Mouse (Mus musculus) thymus, adult 18-20 months (tissue): ENCODE results near the gene Manbal.
A peak's percentile ranks its signal among the peaks of the same experiment; 100 is the strongest.

ENCODE experiments used
- DNase-seq, 2 experiments: peaks; one replicate each; pipeline ENCODE4 v3.0.0; 2022; ENCODE audit warnings: mixed read lengths in 2 of 2

The Manbal gene

GRCm38 (mm10) chr2:157367184-157367893 is at the start of gene Manbal:
Manbal (plus strand) TSS chr2:157367594.
- DNase-seq, result peak; percentile 91 to 92

DNA sequence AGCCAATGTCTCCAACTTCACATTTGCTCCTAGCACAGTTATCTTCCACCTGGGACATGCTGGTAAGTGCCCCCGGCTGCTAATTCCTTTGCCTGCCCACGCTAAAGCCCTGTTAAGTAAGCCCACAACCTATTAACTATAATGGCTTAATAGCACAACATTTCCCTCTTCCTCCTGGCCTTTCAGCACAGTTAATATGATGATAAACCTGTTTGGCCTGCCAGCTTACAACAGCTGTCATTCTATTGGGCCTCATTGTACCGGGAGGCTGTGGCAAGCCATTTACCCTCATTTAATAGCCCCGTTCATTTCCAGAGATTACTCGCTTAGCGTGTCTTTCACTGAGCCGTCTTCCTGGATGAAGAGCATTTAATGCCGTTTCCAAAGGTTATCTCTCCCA is 47.3 kb upstream of the Manbal start:
- no peak for DNase-seq

- no peak for DNase-seq
Measured at GRCm38 (mm10) chr2:157320886-157321285, 46.5 kb upstream of the Manbal start.

GRCm38 (mm10) chr2:157322029-157322766 is 45.2 kb upstream of the Manbal start:
- no peak for DNase-seq

DNA sequence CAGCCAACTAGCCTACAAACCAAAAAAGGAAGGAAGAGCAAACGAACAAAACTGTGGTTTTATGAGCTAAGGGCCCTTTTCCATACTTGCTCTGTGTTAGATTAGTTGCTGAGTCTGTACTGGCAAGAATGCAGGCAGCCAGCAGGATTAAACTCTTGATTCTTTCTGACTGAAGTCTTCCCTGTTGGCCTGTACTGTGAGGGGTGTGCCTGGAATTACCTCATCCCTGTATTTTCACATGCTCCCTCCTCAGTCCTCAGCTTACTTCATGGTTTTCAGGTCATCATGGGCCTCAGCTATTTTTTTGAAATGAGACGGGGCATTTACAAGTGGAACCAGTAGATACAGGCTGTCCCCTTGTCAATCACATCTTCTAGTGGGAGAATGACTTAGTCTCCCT is 42.2 kb upstream of the Manbal start:
- DNase-seq, result no peak

GRCm38 (mm10) chr2:157328106-157328505 is 39.3 kb upstream of the Manbal start:
- no peak for DNase-seq

DNA sequence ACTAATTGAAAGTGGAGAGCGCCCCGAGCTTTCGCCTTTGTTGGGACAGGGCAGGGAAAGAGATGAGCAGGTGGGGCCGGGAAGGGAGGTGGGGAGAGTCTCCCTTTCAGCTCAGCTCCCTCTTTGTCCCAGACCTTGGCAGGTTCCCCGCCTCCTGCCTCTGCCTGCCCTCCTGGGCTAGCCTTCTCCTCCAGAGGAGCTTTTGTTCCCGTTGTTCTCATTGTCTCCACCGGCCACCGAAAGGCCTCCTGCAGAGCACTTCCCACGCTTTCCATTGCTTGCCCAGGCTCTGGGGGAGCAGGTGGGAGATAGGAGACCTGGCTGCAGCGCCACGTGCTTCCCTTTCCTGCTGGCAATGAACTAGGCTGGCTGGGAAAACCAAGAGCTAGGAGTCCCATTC is 38.8 kb upstream of the Manbal start:
- DNase-seq, result no peak

GRCm38 (mm10) chr2:157332059-157332458 is 35.3 kb upstream of the Manbal start:
- no peak for DNase-seq

DNA sequence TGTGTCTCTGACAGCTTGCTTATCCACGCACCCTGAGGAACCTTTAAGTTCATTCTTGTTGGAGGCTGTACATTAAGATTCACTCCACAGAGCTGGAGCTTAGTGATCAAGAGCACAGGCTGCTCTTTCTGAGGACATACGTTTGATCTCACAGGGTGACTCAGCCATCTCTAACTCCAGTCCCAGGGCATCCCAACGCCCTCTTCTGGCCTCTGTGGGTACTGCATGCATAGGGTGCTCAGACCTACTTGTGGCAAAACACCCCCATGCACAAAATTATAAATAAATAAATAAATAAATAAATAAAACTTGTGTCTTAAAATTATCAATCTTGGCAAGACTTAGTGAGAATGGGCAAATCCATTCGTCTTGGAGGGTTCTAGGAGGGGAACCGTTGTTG is 28.7 kb upstream of the Manbal start:
- DNase-seq, result peak in 1 of 2 experiments; percentile 12

DNA sequence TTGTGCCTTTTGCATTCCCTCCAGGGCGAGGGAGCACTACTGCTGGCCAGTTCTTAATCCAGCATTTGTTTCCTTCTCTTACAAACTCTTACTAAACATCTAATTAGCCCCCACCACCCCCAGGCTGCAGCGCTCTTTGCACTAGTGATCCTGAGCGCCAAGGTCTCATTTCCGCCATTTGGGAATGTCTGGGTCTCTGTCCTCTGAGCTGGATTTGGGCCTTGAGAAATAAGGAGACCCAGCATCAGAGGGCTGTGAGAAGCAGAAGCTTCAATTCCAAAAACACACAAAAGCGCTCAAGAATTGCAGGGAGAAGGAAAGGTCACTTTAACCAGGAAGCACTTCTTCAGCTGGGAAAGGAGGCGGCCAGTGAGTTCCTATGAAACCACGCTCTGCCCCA is 27.9 kb upstream of the Manbal start:
- DNase-seq, result no peak

DNA sequence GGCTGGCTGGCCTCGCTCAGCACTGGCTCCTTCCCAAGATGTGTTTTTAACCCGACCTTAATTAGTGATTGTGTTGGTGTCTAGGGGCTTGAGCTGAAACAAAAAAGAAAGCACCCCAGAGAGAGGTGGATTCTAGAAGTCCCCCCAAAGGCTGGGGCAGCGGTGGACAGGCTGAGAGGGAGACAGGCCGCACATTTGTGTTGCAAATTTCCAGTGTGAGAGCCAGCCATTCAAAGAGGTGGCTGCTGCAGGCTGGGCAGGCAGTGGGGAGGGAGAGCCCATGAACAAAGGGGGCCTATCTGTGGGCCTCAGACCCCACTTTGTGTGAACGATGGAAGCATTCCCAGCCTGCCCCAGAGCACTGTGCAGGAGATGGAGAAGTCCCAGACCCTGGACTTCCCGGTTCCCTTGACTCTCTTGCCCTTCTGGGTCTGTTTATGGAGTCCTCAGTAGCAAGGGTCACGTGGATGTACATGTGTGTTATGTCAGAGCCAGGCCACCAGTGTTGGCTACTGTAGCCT is 27.1 kb upstream of the Manbal start:
- DNase-seq, result no peak

- DNase-seq, result peak; percentile 10 to 26
Measured at GRCm38 (mm10) chr2:157341554-157342270, 25.7 kb upstream of the Manbal start.

- DNase-seq, result no peak
Measured at GRCm38 (mm10) chr2:157342328-157342926, 25.0 kb upstream of the Manbal start.

- no peak for DNase-seq
Measured at GRCm38 (mm10) chr2:157343337-157343736, 24.1 kb upstream of the Manbal start.

DNA sequence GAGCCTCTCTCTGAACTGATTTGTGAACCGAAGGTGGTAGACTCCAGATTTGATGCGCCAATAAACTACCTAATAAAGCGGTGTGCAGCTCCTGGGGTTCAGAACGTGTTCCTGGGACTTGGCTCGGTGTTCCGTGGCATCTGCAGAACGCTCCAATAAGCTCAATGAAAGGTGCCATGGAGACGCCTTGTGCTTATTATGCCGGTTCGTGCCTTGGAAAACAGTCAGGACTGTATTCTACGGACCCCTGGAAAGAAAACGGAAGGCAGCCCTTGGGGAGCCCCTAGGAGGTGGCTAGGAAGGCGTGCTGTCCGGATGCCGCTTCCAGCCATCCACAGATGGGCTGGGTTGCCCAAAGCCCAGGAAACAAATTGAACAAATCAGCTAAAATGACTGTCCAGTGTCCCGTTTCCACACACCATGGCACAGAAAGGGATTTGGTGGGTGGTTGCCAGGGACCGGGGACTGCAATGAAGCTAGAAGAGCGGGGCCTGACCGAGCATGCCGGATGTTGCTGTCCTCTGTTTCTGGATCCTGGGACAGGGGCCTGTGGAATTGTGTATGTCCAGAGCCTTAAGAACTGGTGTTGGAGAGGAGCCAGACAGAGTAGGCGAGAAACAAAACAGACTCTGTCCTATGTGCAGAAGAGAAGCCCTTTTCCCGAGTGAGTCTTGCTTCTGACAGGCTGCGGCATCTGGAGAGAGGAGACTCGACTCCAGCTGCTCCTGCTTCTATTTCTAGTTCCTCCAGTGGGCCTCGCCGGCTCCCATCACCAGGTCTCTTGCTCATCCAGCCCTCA is 19.8 kb upstream of the Manbal start, which contains the start of gene Ghrh:
TSS of gene Ghrh (minus strand) at position 146 of the 799 bp plus-strand sequence.
- DNase-seq, result no peak

DNA sequence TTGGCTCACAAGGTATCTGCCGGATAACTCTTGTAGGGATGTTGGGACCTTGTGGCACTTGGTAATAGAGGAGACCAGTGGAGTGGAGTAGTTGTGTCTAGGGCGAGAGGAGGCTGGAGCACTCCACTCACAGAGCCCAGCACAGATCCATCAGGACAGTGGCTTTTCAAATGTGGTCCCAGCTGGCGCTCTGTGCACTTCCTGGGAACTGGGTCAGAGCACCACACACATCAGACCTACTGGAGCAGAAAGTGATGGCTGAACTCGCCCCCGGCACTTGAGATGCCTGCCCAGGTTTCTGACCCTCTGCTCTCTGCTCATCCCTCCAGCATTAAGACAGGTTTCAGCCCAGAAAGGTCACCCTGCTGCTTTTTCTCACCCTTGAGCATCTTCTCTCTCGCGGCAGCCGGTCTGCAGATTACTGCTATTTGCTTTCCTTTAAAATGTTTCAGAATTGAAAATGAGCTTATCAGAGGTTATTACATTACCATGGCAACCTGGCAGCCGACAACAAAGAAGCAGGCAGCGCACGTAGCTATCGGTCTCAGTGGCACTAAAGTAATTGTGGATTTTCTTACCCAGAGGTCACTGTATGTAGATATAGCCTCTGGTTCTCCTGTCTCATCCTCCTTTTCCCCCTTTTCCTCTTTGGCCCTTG is 18.1 kb upstream of the Manbal start:
- DNase-seq, result no peak

GRCm38 (mm10) chr2:157353183-157353582 is 14.2 kb upstream of the Manbal start:
- DNase-seq, result no peak

GRCm38 (mm10) chr2:157354106-157354505 is 13.3 kb upstream of the Manbal start:
- DNase-seq, result no peak

GRCm38 (mm10) chr2:157360028-157360427 is 7.4 kb upstream of the Manbal start:
- DNase-seq, result no peak

DNA sequence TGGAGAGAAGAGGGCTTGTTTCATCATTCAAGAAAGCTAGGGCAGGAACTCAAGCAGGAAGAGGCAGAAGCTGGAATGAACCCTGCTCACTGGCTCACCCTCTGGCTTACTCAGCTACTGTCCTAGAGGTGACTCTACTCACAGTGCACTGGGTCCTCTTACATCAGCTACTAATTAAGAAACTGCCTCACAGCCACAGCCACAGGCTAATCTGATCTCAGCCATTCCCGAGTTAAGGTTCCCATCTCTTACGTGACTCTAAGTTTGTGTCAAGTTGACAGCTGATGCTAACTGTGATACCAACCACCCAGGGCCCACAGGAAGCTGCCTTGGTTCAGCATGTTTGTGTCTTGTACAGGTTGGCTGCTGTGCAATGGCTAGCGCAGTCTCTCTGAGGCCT is 4.4 kb upstream of the Manbal start:
- no peak for DNase-seq

GRCm38 (mm10) chr2:157366762-157367161 is 632 bp upstream of the Manbal start:
- DNase-seq, result no peak

DNA sequence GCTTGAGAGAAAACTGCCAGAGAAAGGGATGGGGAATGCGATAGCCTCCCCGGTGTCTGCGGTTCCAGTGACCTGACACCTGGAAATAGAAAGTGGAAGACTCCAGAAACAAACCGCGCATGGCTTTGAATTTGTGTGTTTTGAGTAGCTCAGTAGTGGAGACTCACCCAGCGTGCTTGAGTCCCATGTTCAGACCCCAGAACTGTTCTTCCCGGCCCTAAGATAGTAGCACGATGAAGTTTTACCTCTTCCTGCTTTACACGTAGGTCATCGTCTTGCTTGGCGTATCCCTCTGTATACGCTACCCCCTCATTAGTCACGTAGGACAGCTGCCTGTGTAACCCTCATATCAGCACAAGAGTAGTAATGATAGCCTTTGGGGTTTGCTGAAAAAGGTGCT is 597 bp downstream of the Manbal start:
- DNase-seq, result no peak
